Mouse (Mus musculus) lung, adult 2 months (tissue): Measurements from ENCODE around the gene Sco2.

Source experiments
- CTCF ChIP-seq: fragments of 200-500 bp; IDR thresholded peaks from 2 replicates; pipeline ENCODE4 v1.5.1; 2011; ENCODE audit warnings: mild to moderate bottlenecking, low read length, control low read depth; ENCODE audit not compliant: insufficient read depth
- POLR2A ChIP-seq: fragments of 200-500 bp; IDR thresholded peaks from 2 replicates; pipeline ENCODE4 v1.6.1; 2011; ENCODE audit warnings: low read depth, mild to moderate bottlenecking, control low read depth, low read length, borderline replicate concordance; ENCODE audit errors: extremely low read depth

GRCm38 (mm10) chr15:89374340-89374739, 694 bp upstream of the Sco2 start:
- TF ChIP-seq CTCF (no peak), POLR2A (no peak)
